Mouse (Mus musculus): ENCODE measurements around the gene Stx8.
A peak's percentile ranks its signal among the peaks of the same experiment; 100 is the strongest.

Gene Stx8

DNA sequence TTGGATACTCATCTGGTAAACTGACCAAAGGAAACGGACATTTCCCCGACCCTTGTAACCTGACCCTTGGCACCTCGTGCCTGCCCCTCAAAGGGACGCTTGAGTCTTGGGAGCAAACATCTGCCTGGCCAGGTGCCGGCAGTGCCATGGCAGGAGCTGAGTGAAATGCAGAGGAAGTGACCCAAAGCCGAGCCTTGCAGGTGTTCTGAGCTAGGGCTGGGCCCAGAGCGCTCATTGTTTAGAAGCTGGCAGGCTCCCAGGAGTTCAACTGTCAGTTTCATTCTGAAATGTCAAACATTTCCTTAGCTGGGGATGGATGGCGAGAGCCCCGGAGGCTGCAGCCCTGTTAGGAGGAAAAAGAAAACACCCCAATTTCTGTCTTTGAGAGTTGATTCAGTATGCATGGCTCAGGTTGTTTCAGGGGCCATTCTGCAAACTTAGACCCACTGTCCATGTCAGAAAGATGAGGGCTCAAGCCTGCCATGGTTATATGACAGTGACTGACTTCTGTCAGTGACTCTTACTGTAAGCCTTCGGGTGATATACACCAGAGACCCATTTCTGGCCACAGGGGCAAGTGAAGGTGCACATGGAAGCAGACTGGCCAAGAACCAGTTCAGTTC, 233.9 kb downstream of the Stx8 start:
- DNase-seq (ENCODE audit: low spot score in 2 of 2), result peak in 1 of 2 experiments; percentile 51

DNA sequence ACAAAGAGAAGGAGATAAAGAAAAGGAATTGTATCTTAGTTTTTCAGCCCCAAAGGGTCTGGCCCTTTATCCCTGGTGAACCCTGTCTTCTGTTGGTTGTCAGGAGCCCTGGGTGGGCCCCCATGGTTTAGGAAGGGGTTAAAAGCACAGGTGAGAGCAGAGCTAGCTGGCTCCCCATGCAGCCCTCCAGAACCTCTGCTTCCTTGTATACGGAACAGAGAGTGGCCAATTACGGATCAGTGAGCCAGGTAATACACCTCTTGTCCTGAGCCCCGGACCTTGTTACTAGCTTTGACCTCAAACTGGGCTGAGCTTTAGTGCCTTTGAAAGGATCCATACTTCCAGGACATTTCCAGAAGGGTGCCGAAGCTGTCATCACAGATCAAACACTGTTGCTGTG, 234.5 kb downstream of the Stx8 start:
- DNase-seq (ENCODE audit: low spot score in 2 of 2), result no peak

DNA sequence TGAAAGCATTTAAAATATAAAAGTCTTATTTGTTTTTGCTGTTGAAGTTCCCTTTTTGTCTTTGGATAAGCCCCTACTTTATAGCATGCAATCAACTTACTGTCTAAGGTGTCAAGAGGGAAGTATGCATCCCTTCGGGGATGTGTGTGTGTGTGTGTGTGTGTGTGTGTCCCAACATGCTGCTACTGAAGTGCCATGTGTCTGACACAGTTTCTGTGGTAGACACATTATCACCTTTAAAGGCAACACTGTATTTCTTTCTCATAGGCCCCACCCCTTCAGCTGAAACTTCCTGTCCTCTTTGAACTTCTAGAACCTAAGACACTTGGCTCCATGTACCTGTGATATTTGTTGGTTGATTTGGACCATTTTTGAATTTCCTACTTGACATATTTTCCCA, 235.1 kb downstream of the Stx8 start:
- DNase-seq (ENCODE audit: low spot score in 2 of 2), result no peak

DNA sequence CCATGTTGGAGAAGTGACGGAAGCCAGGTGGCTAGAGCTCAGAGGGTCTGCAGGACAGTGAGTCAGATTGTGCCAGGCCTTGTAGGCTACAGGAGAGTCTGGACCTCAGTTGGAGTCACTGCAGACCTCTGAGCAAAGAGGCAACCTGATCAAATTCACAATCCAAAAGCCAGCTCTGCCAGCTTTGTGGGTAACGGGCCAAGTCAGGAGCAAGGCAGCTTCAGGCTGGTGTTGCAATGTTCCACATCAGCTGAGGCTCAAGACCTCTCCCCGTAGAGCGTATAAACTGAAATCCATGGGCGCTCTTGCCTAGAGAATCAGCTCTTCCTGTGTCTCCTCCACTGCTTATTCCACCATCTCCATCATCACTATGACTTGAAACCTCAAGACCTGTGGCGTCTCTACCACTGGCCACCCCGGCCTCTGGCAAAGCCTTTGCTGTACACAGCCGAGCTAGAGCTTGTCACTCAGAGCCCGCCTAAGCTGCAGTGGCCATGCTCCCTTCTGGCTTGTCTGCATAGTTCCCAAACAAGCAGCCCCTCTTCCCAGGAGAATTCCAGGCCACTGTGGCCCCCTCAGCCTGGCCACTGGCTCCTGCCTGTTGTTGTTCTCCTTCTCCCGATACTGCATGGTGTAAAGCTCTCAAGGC, 235.9 kb downstream of the Stx8 start:
- no peak for DNase-seq (ENCODE audit: low spot score in 2 of 2)

DNA sequence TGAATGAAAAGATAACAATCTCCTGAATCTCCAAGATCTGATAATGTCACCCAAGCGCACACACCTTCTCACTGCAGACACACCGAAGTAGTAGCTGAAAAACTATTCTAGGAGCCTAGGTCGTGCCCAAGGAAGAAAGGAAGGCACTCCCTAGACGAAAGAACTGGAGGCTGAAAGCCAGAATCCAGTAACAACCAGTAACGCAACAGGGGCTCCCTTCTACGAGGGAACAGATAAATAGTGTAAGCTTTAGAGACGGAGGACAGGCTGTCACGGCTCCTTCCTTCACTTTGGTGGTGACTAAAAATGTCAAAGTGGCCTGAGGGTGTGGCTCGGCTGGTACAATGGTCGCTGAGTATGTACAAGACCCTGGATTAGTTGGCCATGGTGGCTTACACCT, 236.6 kb downstream of the Stx8 start:
- no peak for DNase-seq (ENCODE audit: low spot score in 2 of 2)

DNA sequence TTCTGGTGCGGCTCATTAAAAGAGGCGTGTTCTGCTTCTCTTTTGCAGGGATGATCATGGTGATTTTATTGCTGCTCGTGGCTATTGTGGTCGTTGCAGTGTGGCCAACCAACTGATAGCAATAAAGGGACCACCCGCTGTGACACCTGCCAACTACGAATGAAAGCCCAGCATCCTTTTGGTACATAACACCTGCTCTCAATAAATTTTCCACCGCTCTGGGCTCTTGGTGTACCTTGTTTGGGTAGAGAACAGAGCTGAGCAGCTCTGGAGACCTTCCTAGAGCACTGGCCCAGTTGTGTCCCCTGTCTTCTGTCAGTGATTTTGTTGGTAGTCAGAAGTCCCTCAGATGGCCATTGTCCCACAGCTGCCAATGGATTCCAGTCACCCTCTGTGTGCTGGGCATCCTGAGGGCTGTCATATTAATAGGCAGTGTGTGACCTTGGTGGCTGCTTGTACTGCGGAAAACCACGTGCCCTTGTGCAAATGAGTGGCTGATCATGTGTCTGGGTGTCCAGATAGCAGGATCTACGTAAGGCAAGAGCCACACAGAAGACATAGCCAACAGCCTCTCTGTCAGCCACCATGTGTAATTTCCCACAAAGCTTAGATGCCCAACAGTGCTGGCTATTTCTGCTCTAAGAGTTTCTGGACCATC, 237.8 kb downstream of the Stx8 start:
- DNase-seq (ENCODE audit: low spot score in 2 of 2), result no peak

DNA sequence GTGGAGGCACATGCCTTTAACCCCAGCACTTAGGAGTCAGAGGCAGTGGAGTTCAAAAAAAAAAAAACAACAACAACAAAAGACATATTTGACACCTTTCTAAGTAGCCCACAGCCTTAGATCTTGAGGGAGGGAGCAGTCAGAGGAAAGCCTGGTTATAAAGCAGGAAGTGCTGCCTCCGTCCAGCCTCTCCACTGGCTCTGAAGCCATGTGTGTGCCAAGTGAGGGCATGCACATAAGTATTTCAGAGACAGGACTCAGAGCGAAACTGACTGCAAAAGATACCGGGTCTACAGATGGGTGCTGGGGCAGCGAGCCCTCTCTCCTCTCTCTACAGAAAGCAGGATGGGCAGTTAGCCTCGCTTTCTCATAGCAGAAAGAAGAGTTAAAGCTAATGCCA, 238.4 kb downstream of the Stx8 start:
- no peak for DNase-seq (ENCODE audit: low spot score in 2 of 2)

DNA sequence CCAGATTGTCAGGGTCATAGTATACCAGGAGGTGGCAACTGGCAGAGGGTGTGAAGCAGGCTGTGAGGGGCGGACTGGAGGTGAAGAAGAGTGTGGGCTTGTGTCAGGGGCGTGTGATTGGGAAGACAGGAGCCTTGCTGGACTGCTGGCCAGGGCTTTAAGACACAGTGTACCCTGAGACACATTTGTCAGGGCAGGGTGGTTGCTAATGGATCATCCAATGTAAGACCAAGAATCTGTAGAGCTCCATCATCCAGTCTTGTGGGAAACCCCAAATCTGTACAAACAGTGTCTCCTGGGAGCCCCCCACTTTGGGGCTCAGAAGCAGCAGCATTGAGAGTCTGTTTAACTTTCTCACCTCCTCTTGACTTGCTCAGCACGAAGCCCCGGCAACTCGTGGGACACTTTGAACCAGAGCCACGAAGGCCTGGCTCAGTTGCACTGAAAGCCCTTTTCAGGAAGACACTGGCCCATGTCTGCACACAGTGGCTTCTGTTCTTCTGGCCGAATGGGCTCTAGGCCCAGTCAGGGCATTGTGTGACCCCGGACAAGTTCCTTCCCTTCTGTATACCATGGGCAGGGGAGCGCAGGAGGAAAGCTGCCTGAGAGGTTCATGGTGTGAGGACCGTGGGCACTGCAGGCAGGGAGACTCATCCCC, 239.7 kb downstream of the Stx8 start:
- DNase-seq (ENCODE audit: low spot score in 2 of 2), result no peak

DNA sequence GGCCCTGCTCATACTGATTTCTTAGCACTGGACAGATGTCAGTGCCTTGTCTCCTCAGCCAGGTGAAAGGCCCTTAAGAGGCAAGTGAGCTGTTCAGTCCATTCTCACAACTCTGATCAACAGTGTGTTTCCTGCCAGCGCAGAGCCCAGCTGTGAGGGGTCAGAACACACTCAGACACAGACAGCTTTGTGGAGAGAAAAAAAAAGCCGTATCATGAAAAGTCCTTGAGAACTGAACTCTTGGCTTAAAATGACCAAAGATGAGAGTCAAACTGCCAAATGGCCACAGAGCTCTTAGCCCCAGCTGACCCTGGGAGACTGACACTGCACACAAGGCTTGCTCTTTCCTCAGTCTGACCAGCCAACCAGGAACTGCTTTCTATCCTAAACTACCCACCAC, 242.0 kb downstream of the Stx8 start:
- DNase-seq (ENCODE audit: low spot score in 2 of 2), result no peak

DNA sequence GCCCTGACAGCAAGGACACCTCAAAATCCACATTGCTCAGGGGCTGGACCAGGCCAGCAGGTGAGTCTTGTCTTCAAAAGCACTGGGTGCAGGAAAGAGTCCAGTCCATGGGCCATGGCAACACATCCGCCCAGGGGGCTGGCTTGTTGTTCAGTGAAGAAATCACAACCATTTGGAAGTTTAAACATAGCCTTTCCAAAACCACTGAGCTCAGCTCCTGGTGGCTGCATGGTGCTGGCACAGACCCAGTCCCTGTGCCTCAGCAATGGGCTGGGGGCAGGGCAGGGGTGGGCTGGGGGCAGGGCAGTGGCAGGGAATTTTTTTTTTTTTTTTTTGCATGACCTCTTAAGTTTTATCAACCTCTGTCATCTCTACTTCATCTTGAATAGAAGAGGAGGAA, 242.6 kb downstream of the Stx8 start:
- no peak for DNase-seq (ENCODE audit: low spot score in 2 of 2)

DNA sequence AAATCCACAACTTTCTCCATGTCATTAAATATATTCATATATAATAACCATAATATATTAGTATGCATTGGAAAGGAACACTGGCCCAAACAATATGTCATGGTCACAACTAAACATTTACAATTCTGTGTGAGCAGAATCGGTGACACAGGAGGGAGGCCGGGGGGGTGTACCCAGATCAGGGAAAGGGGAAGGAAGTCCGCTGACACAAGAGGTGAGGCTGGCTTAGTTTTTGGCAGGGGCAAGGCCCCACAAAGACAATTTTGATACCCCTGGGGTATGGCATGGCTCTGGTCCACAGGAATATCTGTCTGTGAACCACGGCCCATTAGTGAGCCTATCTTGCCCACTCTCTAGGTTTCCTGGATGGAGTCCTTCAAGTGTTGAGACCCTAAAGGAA, 243.5 kb downstream of the Stx8 start:
- no peak for DNase-seq (ENCODE audit: low spot score in 2 of 2)

DNA sequence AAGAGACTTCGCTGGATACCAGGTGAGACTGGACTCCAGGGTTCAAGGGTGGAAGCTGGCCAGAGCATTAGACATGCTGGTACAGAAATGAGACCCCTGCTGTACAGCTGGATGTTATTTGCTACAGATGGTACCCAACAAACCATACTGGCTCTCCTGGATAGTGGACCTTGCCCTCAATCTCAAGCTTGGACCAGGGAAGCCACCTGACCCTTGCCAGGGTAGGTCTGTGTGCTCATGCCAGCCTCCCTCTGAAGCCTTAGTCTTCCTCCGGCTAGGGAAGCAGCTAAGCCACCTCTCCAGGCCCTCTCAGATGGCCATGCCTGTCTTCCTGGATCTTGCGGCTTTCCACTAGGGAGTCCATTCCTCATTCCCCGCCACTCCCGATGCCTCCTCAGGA, 244.7 kb downstream of the Stx8 start:
- no peak for DNase-seq (ENCODE audit: low spot score in 2 of 2)

DNA sequence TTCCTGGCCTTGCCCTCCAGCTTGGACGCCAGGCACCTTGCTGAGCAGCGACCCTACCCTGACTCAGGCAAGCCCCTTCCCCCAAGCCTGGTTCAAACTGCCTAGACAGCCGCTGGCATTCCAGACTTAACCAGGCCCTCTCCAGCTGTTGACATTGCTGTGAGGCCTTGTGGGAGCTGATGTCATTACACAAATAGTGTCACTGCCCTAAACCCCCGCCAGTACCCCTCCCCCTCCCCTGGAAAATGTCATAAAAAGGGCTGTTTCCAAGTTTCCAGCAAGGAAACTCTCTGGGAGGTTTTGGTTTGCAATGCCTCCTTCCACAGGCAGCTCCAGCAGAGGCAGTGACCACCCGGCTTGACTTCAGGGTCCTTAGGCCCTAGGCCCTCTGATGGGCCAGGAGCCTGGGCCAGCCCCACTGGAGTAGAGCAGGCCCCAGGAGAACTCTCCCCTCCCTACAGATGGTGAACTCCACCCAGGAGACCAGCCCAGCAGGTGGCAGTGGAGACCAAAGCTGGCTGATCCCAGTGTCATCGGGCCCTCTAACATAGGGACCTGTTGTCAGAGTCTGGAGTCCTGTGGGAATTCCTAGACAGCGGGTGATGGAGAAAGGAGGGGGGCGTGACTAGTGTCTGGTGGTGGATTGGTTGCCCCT, 246.1 kb downstream of the Stx8 start:
- peak in 1 of 2 experiments; percentile 42 for DNase-seq (ENCODE audit: low spot score in 2 of 2)

DNA sequence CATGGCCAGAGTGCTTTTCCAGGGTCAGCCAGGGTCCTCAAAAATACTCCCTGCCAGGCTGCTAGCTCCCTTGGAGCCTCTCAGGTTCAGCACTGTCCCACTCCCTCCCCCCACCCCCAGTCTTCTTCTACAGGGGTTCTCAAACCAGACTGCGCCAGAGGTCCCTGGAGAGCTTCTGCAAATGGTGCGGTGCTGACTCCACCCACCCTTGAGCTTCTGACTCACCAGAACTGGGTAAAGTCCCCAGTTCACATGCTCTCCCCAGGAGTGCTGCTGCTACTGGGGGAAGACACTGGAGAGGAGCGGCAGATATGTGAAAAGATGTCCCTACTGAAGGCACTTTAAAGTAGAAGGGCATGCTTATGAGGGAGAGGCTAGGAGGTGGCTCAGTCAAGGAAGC, 247.9 kb downstream of the Stx8 start:
- peak in 1 of 2 experiments; percentile 37 for DNase-seq (ENCODE audit: low spot score in 2 of 2)

DNA sequence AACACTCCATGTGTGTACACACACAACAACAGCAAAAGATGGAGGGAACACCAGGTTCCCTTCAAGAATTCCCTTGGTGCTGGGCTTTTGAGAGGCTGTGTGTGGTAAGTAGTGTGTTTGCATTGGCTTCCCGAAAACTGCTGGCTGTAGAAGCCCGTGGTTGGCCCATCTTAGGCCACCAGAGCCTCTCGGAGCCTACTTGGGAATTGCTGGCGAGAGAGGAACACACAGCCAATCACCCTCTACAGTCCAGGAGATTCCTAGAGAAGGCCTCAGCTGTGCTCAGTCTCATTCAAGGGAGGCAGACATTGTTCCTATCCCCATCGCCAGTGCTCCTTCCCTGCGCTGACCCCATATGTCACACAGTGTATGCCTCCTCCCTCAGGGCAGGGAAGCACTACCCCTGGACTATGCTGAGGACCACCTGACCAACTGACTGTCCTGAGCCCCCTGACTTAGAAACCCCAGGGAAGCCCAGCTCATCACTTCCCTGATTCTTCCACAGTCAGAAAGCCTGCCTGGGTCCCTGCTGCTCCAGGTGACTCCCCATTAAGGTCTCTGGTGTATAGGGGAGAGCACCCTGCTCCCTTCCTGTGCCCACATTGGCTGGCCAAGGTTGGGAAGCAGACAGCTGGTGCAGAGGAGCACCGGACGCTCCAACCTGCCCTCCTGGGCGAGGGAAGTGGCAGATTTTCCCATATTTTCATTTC, 248.7 kb downstream of the Stx8 start:
- no peak for DNase-seq (ENCODE audit: low spot score in 2 of 2)

DNA sequence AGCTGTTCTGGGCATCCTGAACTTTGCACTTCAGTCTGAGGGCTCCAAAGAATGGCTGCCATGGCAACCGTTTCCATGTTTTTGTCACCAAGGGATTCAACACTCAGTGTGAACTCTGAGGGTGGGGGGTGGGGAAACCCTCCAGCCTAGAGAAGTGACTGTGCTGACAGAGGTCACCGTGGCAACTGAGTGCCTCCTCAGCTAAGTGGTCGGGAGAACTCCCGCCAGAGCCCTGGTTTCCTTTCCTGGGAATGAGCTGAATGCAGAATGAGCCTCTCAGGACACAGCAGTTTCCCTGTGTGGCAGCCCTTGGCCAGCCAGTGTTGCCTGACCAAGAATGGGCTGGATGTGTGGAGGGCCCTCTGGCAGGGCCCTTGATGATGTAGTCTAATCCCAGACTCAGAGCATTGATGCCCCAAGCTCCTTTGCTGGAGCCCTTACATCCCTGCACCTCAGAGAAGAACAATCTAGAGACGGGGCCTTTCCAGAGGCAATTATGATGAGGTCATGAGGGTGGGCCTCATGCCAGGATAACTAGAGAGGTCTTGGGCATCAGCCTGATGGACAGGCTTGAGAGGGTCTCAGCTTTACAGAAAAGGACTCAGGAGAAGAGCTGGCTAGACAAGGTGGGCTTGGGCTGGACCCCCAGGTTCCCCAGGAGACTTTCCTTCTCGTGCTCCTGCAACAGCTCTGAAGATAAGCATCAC, 249.4 kb downstream of the Stx8 start:
- DNase-seq (ENCODE audit: low spot score in 2 of 2), result no peak

DNA sequence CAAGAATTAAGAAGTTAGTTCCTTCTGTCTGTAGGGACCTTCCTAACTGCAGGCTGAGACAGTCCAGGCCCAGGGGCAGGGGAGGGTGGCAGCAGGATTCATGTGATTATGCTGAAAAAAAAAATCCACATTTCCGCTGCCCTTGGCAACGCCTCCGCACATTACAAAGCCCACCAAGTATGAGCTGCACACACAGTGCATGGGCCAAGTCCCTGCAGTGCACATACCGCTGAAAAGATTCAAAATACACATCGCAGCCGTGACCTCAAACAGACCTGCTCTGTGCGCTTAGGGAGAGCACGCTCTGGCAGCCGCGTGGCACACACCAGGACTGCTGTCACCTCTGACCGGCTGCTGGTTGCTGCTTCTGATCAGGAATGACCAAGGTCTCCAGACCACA, 250.0 kb downstream of the Stx8 start:
- DNase-seq (ENCODE audit: low spot score in 2 of 2), result no peak

DNA sequence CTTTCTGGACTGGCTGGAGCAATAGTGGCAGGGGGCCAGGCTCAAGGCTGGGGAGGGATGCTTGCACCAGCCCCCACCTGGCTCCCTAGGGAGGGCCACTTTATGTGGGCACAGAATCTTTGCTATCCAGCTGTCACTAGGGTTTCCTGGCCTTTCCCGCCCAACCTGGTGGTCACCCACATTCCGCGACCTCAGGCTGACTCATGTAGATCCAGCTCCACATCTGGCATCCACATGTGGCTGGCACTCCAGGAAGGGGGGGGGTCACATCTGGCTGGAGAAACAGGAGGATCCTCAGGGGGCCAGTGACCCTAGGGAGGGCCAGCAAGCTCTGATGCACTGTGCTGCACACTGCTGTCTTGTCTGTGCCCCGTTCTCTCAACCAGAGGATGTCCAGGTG, 254.7 kb downstream of the Stx8 start:
- no peak for DNase-seq (ENCODE audit: low spot score in 2 of 2)

DNA sequence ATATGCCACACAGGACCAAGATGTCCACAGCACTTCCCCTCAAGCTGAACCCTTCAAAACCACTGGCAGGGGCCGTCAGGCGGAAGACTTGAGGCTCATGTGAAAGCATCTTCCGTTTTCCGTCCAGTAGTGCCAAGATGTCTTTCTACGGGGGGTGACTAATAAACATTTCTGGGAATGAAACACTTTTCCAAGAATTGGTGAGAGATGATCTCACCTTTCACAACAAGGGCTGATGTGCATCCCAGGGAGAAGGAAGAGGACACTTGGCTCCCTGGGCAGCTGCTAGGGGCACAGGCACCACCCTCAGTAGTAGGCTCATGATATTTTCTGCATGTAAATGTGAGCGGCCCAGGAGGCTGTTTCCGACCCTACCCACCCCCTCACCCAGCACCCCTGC, 256.2 kb downstream of the Stx8 start:
- DNase-seq (ENCODE audit: low spot score in 2 of 2), result no peak

DNA sequence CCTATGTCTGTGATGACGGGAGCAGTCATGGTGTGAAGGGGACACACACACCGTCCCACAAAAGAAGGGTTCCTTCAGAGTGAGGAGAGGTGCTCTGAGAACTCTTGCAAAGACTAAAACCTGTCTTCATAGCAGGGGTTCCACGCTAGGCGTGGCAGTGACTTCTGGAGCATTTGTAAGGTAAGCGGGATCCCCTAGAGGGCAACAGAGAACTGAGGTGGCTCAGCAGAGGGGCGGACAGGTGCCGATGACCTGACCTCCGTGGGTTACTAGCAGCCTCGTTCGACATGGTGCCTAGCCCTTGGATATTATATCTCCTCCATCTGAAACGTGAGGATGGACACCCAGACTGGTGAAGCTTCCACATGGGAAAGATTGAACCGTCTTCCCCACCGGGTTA, 257.1 kb downstream of the Stx8 start:
- no peak for DNase-seq (ENCODE audit: low spot score in 2 of 2)

DNA sequence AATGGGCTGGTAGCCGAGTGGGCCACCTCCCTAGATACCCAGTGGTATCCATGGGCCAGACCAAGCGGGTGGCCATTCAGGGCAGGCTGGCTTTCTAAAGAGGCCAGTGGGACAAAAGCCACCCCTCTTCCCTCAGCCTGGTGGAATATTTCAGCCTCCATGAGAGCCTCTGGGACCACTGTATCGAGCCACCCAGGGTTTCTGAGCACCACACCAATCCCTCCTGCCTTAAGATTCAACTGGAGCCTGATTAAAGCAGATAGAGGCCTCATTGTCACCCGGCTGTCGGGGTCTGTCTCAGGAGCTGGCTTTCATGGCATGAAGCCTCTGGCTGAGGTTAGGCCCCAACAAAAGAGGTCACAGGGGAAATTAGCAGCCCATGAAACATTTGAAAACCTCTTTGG, 260.7 kb downstream of the Stx8 start:
- no peak for DNase-seq (ENCODE audit: low spot score in 2 of 2)

All from spleen, postnatal 10 days (tissue).